Mouse (Mus musculus): ENCODE results near the gene Bcas1. TPM values are rescaled to one million over a fixed set of nuclear protein-coding genes. Genes with fewer than 3 reads are reported as not detected.
A peak's percentile ranks its signal among the peaks of the same experiment; 100 is the strongest.

Gene Bcas1
- polyA plus RNA-seq, 1 experiment: not detected

DNA sequence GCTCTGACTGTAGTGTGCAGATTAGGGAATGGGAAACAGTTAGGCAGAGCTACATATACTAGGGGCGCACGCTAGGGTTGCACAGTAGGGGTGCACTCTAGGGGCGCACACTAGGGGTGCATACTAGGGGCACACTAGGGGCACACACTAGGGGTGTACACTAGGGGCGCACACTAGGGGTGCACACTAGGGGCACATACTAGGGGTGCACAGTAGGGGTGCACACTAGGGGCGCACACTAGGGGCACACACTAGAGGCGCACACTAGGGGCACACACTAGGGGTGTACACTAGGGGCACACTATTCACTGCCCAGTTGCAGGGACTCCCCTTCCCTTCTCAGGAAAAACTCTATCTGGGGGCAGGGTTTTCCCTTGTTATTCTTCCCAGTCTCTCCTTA, 75.8 kb downstream of the Bcas1 start:
- no peaks in the 10 kb centered on the region for H3K79me3 ChIP-seq (ENCODE audit: low read depth)
- TF ChIP-seq MAX (IDR thresholded peaks at IDR 0.05): no peak
- no peak for TF ChIP-seq USF1 (IDR thresholded peaks at IDR 0.05; ENCODE audit: low read depth)
- TF ChIP-seq FOSL1 (IDR thresholded peaks at IDR 0.05; ENCODE audit: insufficient read depth, low read length, poor library complexity, severe bottlenecking): no peak
- TF ChIP-seq MYOG (IDR thresholded peaks at IDR 0.05; ENCODE audit: control insufficient read depth, extremely low read depth, insufficient read length): no peak
- no peak for TF ChIP-seq CEBPB (IDR thresholded peaks at IDR 0.05; ENCODE audit: low read depth)
- no peak for TF ChIP-seq MYOD1 (IDR thresholded peaks at IDR 0.05; ENCODE audit: control insufficient read depth, insufficient read length, low read depth)
- no peak for TF ChIP-seq CTCF (IDR thresholded peaks at IDR 0.05; ENCODE audit: control insufficient read depth, insufficient read depth, insufficient read length)

DNA sequence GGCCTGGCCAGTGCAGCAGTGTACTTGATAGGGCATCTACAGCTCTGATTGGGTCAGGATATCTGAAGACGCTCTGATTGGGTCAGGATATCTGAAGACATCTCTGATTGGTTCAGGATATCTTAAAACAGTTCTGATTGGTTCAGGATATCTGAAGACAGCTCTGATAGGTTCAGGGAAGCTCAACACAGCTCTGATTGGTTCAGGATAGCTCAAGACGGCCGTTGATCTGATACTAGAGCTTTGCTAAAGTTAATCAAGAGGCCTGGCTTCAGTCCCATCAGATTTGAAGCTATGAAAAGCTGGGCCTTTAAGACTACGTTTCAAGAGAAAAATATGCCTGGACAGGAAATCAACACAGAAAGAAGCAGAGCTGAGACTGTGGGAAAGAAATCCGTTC, 77.9 kb downstream of the Bcas1 start:
- Histone ChIP-seq H3K79me3 (ENCODE audit: low read depth) (no peaks in the 10 kb centered on the region), H3K36me3 (ENCODE audit: control insufficient read depth, insufficient read depth) (no peaks in the 10 kb centered on the region), H3ac (ENCODE audit: control insufficient read depth, insufficient read length, low read depth) (no peak overlapping the region), H3K27me3 (ENCODE audit: control insufficient read depth, insufficient read depth, insufficient read length) (no peaks in the 10 kb centered on the region), H3K79me2 (ENCODE audit: control insufficient read depth, insufficient read depth) (no peaks in the 10 kb centered on the region), H3K4me3 (ENCODE audit: insufficient read depth, poor library complexity, severe bottlenecking) (no peak overlapping the region)
- TF ChIP-seq FOSL1 (IDR thresholded peaks at IDR 0.05; ENCODE audit: insufficient read depth, low read length, poor library complexity, severe bottlenecking) (no peak), MYOG (IDR thresholded peaks at IDR 0.05; ENCODE audit: control insufficient read depth, extremely low read depth, insufficient read length) (no peak), MAX (IDR thresholded peaks at IDR 0.05) (no peak), CTCF (IDR thresholded peaks at IDR 0.05; ENCODE audit: control insufficient read depth, insufficient read depth, insufficient read length) (no peak), CEBPB (IDR thresholded peaks at IDR 0.05; ENCODE audit: low read depth) (no peak), USF1 (IDR thresholded peaks at IDR 0.05; ENCODE audit: low read depth) (no peak), MYOD1 (IDR thresholded peaks at IDR 0.05; ENCODE audit: control insufficient read depth, insufficient read length, low read depth) (no peak)

More for the DNA sequence above, 75.8 kb downstream of the Bcas1 start:
- H3K79me2 ChIP-seq (ENCODE audit: control insufficient read depth, insufficient read depth): no peaks in the 10 kb centered on the region
- H3ac ChIP-seq (ENCODE audit: control insufficient read depth, insufficient read length, low read depth): no peak overlapping the region
- no peaks in the 10 kb centered on the region for H3K36me3 ChIP-seq (ENCODE audit: control insufficient read depth, insufficient read depth)
- H3K4me3 ChIP-seq (ENCODE audit: insufficient read depth, poor library complexity, severe bottlenecking): no peak overlapping the region
- H3K27me3 ChIP-seq (ENCODE audit: control insufficient read depth, insufficient read depth, insufficient read length): no peaks in the 10 kb centered on the region

DNA sequence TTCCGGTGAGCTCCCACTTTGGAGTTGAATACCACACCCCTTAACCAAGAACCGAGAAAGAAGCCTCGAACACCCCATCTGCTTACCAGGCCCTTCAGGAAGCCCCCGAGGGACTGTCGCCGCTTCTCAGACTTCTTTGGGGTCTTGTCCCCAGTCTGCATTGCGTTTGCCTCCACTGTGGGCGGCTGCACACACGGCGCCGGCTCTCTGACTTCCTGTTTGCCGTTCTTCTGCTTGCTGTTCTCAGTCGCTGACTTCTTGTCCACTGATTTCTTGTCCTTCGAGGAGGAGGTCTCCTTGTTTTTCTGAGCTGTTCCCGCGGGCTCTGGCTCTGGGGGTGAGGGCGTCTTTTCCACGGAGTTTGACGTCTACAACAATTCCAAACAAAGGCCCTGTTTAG, 78.5 kb downstream of the Bcas1 start:
- no peaks in the 10 kb centered on the region for H3K79me3 ChIP-seq (ENCODE audit: low read depth)
- no peak overlapping the region for H3ac ChIP-seq (ENCODE audit: control insufficient read depth, insufficient read length, low read depth)
- TF ChIP-seq CEBPB (IDR thresholded peaks at IDR 0.05; ENCODE audit: low read depth) (no peak), CTCF (IDR thresholded peaks at IDR 0.05; ENCODE audit: control insufficient read depth, insufficient read depth, insufficient read length) (no peak), USF1 (IDR thresholded peaks at IDR 0.05; ENCODE audit: low read depth) (no peak), MYOG (IDR thresholded peaks at IDR 0.05; ENCODE audit: control insufficient read depth, extremely low read depth, insufficient read length) (no peak), MYOD1 (IDR thresholded peaks at IDR 0.05; ENCODE audit: control insufficient read depth, insufficient read length, low read depth) (no peak), MAX (IDR thresholded peaks at IDR 0.05) (no peak), FOSL1 (IDR thresholded peaks at IDR 0.05; ENCODE audit: insufficient read depth, low read length, poor library complexity, severe bottlenecking) (no peak)
- no peaks in the 10 kb centered on the region for H3K79me2 ChIP-seq (ENCODE audit: control insufficient read depth, insufficient read depth)
- no peaks in the 10 kb centered on the region for H3K36me3 ChIP-seq (ENCODE audit: control insufficient read depth, insufficient read depth)
- H3K27me3 ChIP-seq (ENCODE audit: control insufficient read depth, insufficient read depth, insufficient read length): no peaks in the 10 kb centered on the region
- no peak overlapping the region for H3K4me3 ChIP-seq (ENCODE audit: insufficient read depth, poor library complexity, severe bottlenecking)

DNA sequence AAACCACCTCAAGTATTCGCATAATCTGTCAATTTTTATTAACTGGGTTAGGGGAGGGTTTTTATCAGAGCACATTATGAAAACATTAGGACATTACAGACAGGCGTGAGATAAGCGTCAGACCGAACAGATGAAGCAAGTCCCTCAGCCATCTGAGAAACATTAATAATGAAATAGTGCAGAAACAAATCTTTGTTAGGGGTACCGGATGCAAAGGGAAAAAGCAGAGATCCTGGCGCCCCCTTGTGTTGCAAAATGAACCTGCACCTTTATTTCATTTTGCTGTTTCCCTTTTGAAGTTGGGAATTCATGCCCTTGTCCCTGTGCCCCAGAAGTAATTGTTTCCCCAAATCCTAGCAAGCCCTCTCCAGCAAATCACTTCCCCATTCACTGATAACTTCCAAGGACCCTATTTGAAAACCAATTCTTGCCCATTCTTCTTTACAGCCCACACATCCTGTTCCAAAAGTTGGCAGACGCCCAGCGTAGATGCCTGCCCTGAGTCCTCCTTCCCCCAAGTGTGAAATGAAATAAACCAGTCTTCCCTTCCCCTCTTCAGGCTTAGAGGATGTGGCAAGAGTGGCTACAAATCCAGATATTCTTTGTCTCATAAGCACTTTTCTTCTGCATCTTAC, 80.4 kb downstream of the Bcas1 start:
- H3K36me3 ChIP-seq (ENCODE audit: control insufficient read depth, insufficient read depth): no peaks in the 10 kb centered on the region
- no peak overlapping the region for H3ac ChIP-seq (ENCODE audit: control insufficient read depth, insufficient read length, low read depth)
- no peak for TF ChIP-seq CEBPB (IDR thresholded peaks at IDR 0.05; ENCODE audit: low read depth)
- TF ChIP-seq USF1 (IDR thresholded peaks at IDR 0.05; ENCODE audit: low read depth): no peak
- TF ChIP-seq CTCF (IDR thresholded peaks at IDR 0.05; ENCODE audit: control insufficient read depth, insufficient read depth, insufficient read length): peak; percentile 9
- no peak for TF ChIP-seq FOSL1 (IDR thresholded peaks at IDR 0.05; ENCODE audit: insufficient read depth, low read length, poor library complexity, severe bottlenecking)
- TF ChIP-seq MYOG (IDR thresholded peaks at IDR 0.05; ENCODE audit: control insufficient read depth, extremely low read depth, insufficient read length): no peak
- TF ChIP-seq MAX (IDR thresholded peaks at IDR 0.05): no peak
- TF ChIP-seq MYOD1 (IDR thresholded peaks at IDR 0.05; ENCODE audit: control insufficient read depth, insufficient read length, low read depth): no peak
- no peaks in the 10 kb centered on the region for H3K79me2 ChIP-seq (ENCODE audit: control insufficient read depth, insufficient read depth)
- H3K27me3 ChIP-seq (ENCODE audit: control insufficient read depth, insufficient read depth, insufficient read length): no peaks in the 10 kb centered on the region
- H3K4me3 ChIP-seq (ENCODE audit: insufficient read depth, poor library complexity, severe bottlenecking): no peak overlapping the region
- no peaks in the 10 kb centered on the region for H3K79me3 ChIP-seq (ENCODE audit: low read depth)

DNA sequence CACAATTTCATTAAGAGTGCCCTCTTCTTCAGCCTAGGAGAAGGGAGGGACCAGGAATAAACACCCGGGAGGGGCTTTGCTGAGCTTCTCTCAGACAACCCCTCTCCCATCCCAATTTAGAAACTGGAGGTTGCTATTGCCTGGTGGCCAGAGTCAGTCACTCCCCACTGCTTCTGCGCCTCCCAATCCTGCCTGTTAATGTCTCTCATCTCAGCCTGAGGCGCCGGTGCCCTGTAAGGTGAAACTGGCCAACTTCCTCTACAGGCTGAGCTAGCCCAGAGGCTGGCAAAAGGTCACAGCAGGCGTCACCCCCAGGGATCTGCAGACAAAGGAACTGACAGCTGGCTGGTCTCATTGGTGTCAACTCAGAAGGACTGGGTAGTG, 82.2 kb downstream of the Bcas1 start:
- no peak for TF ChIP-seq CTCF (IDR thresholded peaks at IDR 0.05; ENCODE audit: control insufficient read depth, insufficient read depth, insufficient read length)
- TF ChIP-seq FOSL1 (IDR thresholded peaks at IDR 0.05; ENCODE audit: insufficient read depth, low read length, poor library complexity, severe bottlenecking): no peak
- TF ChIP-seq USF1 (IDR thresholded peaks at IDR 0.05; ENCODE audit: low read depth): no peak
- Histone ChIP-seq H3K79me2 (ENCODE audit: control insufficient read depth, insufficient read depth) (no peaks in the 10 kb centered on the region), H3K79me3 (ENCODE audit: low read depth) (no peaks in the 10 kb centered on the region), H3K4me3 (ENCODE audit: insufficient read depth, poor library complexity, severe bottlenecking) (no peak overlapping the region), H3K27me3 (ENCODE audit: control insufficient read depth, insufficient read depth, insufficient read length) (no peaks in the 10 kb centered on the region), H3K36me3 (ENCODE audit: control insufficient read depth, insufficient read depth) (no peaks in the 10 kb centered on the region), H3ac (ENCODE audit: control insufficient read depth, insufficient read length, low read depth) (no peak overlapping the region)

Data from C2C12 (cell line).